Mouse (Mus musculus): ENCODE measurements around the gene Ostm1. TPM values are rescaled to one million over a fixed set of nuclear protein-coding genes. Genes with fewer than 3 reads are reported as not detected.
A peak's percentile ranks its signal among the peaks of the same experiment; 100 is the strongest.

Gene Ostm1
- polyA plus RNA-seq, 1 experiment from 2014 or later: 23.9 TPM

GRCm38 (mm10) chr10:42698994-42699393 is 115.4 kb downstream of the Ostm1 start:
- TF ChIP-seq EP300 (IDR thresholded peaks at IDR 0.05): no peak
- no peak for TF ChIP-seq CTCF (IDR thresholded peaks at IDR 0.05)
- no peaks in the 10 kb centered on the region for H3K36me3 ChIP-seq (ENCODE audit: insufficient read depth, low read length)

GRCm38 (mm10) chr10:42702111-42702510 is 118.5 kb downstream of the Ostm1 start:
- no peaks in the 10 kb centered on the region for H3K4me1 ChIP-seq (ENCODE audit: insufficient read depth, low read depth, low read length)
- H3K4me2 ChIP-seq (replicated peaks; ENCODE audit: low read depth, low read length): no peak overlapping the region
- ATAC-seq: peak; percentile 5; the same call in 1 of the 2 replicates
- 66% methylated on average over 2 of the region's 2 CpGs for WGBS
- H3K27me3 ChIP-seq (replicated peaks; ENCODE audit: insufficient read depth, low read length): no peaks in the 10 kb centered on the region
- H3K4me3 ChIP-seq (ENCODE audit: low read depth, low read length): no peak overlapping the region
- TF ChIP-seq CTCF (IDR thresholded peaks at IDR 0.05): no peak
- TF ChIP-seq EP300 (IDR thresholded peaks at IDR 0.05): no peak
- H3K9me3 ChIP-seq (ENCODE audit: low read length): no peaks in the 10 kb centered on the region
- no peaks in the 10 kb centered on the region for H3K36me3 ChIP-seq (ENCODE audit: insufficient read depth, low read length)
- no peak overlapping the region for H3K9ac ChIP-seq (replicated peaks; ENCODE audit: low read depth)
- DNase-seq (ENCODE audit: low spot score): peak; percentile 36
- no peak overlapping the region for H3K27ac ChIP-seq (ENCODE audit: low read length)

More at GRCm38 (mm10) chr10:42698994-42699393, 115.4 kb downstream of the Ostm1 start:
- Histone ChIP-seq H3K4me1 (ENCODE audit: insufficient read depth, low read depth, low read length) (no peaks in the 10 kb centered on the region), H3K9me3 (ENCODE audit: low read length) (no peaks in the 10 kb centered on the region), H3K9ac (replicated peaks; ENCODE audit: low read depth) (no peak overlapping the region), H3K27ac (ENCODE audit: low read length) (no peak overlapping the region), H3K4me2 (replicated peaks; ENCODE audit: low read depth, low read length) (no peak overlapping the region), H3K4me3 (ENCODE audit: low read depth, low read length) (no peak overlapping the region), H3K27me3 (replicated peaks; ENCODE audit: insufficient read depth, low read length) (no peaks in the 10 kb centered on the region)
- DNase-seq (ENCODE audit: low spot score) (no peak), ATAC-seq (no peak)
- WGBS: 75% methylated on average over 8 of the region's 8 CpGs

- 0 out of 2 replicates have a peak overlapping the region, but pooled peaks have one; percentile 2 for H3K4me3 ChIP-seq (ENCODE audit: low read depth, low read length)
- H3K4me1 ChIP-seq (ENCODE audit: insufficient read depth, low read depth, low read length): 0 out of 2 replicates have a peak, but pooled peaks cover 3% of the 10 kb centered on the region
- DNase-seq (ENCODE audit: low spot score) (peak; percentile 6), ATAC-seq (no peak)
- H3K4me2 ChIP-seq (replicated peaks; ENCODE audit: low read depth, low read length): peak overlapping the region; percentile 49; the same call in 1 of the 2 replicates
- H3K9me3 ChIP-seq (ENCODE audit: low read length): no peaks in the 10 kb centered on the region
- 15% methylated on average over 9 of the region's 9 CpGs for WGBS
- TF ChIP-seq CTCF (IDR thresholded peaks at IDR 0.05): no peak
- no peak for TF ChIP-seq EP300 (IDR thresholded peaks at IDR 0.05)
- no peak overlapping the region for H3K27ac ChIP-seq (ENCODE audit: low read length)
- H3K9ac ChIP-seq (replicated peaks; ENCODE audit: low read depth): no peak overlapping the region
- H3K36me3 ChIP-seq (ENCODE audit: insufficient read depth, low read length): no peaks in the 10 kb centered on the region
- no peaks in the 10 kb centered on the region for H3K27me3 ChIP-seq (replicated peaks; ENCODE audit: insufficient read depth, low read length)
Measured at GRCm38 (mm10) chr10:42714676-42715075, 131.1 kb downstream of the Ostm1 start.

- TF ChIP-seq CTCF (IDR thresholded peaks at IDR 0.05) (no peak), EP300 (IDR thresholded peaks at IDR 0.05) (no peak)
- ATAC-seq: no peak
- Histone ChIP-seq H3K9me3 (ENCODE audit: low read length) (no peaks in the 10 kb centered on the region), H3K36me3 (ENCODE audit: insufficient read depth, low read length) (no peaks in the 10 kb centered on the region), H3K27me3 (replicated peaks; ENCODE audit: insufficient read depth, low read length) (no peaks in the 10 kb centered on the region), H3K4me2 (replicated peaks; ENCODE audit: low read depth, low read length) (peak overlapping the region; percentile 49), H3K4me1 (ENCODE audit: insufficient read depth, low read depth, low read length) (0 out of 2 replicates have a peak, but pooled peaks cover 3% of the 10 kb centered on the region), H3K27ac (ENCODE audit: low read length) (no peak overlapping the region), H3K9ac (replicated peaks; ENCODE audit: low read depth) (no peak overlapping the region), H3K4me3 (ENCODE audit: low read depth, low read length) (0 out of 2 replicates have a peak overlapping the region, but pooled peaks have one; percentile 2)
- 21% methylated on average over 19 of the region's 19 CpGs for WGBS
- DNase-seq (ENCODE audit: low spot score): peak; percentile 40
Measured at GRCm38 (mm10) chr10:42715366-42716035, 131.9 kb downstream of the Ostm1 start.

- H3K36me3 ChIP-seq (ENCODE audit: insufficient read depth, low read length): no peaks in the 10 kb centered on the region
- 92% methylated on average over 5 of the region's 5 CpGs for WGBS
- no peak overlapping the region for H3K4me2 ChIP-seq (replicated peaks; ENCODE audit: low read depth, low read length)
- no peaks in the 10 kb centered on the region for H3K9me3 ChIP-seq (ENCODE audit: low read length)
- H3K4me1 ChIP-seq (ENCODE audit: insufficient read depth, low read depth, low read length): no peaks in the 10 kb centered on the region
- H3K9ac ChIP-seq (replicated peaks; ENCODE audit: low read depth): no peak overlapping the region
- H3K27me3 ChIP-seq (replicated peaks; ENCODE audit: insufficient read depth, low read length): no peaks in the 10 kb centered on the region
- ATAC-seq (no peak), DNase-seq (ENCODE audit: low spot score) (no peak)
- no peak overlapping the region for H3K27ac ChIP-seq (ENCODE audit: low read length)
- H3K4me3 ChIP-seq (ENCODE audit: low read depth, low read length): no peak overlapping the region
- TF ChIP-seq CTCF (IDR thresholded peaks at IDR 0.05): no peak
- no peak for TF ChIP-seq EP300 (IDR thresholded peaks at IDR 0.05)
Measured at GRCm38 (mm10) chr10:42722116-42722515, 138.5 kb downstream of the Ostm1 start.

- no peak overlapping the region for H3K4me3 ChIP-seq (ENCODE audit: low read depth, low read length)
- H3K36me3 ChIP-seq (ENCODE audit: insufficient read depth, low read length): no peaks in the 10 kb centered on the region
- TF ChIP-seq CTCF (IDR thresholded peaks at IDR 0.05) (no peak), EP300 (IDR thresholded peaks at IDR 0.05) (no peak)
- ATAC-seq (no peak), DNase-seq (ENCODE audit: low spot score) (no peak)
- no peak overlapping the region for H3K9ac ChIP-seq (replicated peaks; ENCODE audit: low read depth)
- H3K4me1 ChIP-seq (ENCODE audit: insufficient read depth, low read depth, low read length): no peaks in the 10 kb centered on the region
- WGBS: 77% methylated on average over 13 of the region's 13 CpGs
- no peaks in the 10 kb centered on the region for H3K27me3 ChIP-seq (replicated peaks; ENCODE audit: insufficient read depth, low read length)
- H3K4me2 ChIP-seq (replicated peaks; ENCODE audit: low read depth, low read length): no peak overlapping the region
- H3K9me3 ChIP-seq (ENCODE audit: low read length): no peaks in the 10 kb centered on the region
- no peak overlapping the region for H3K27ac ChIP-seq (ENCODE audit: low read length)
Measured at GRCm38 (mm10) chr10:42723275-42724232, 139.9 kb downstream of the Ostm1 start.
